Mouse (Mus musculus): ENCODE data around the gene Plch2. TPM values are rescaled to one million over a fixed set of nuclear protein-coding genes. Genes with fewer than 3 reads are reported as not detected.

The Plch2 gene
- total and polyA plus RNA-seq, 2 experiments from 2014 or later = 17.4 to 42.1 TPM

- Histone ChIP-seq H3K9ac (peak overlapping the region; percentile 68), H3K36me3 (ENCODE audit: insufficient read depth) (no peaks in the 10 kb centered on the region), H3K4me1 (ENCODE audit: insufficient read depth) (peaks cover 40% of the 10 kb centered on the region), H3K27me3 (ENCODE audit: insufficient read depth, low read length) (no peaks in the 10 kb centered on the region), H3K9me3 (ENCODE audit: low read length) (no peaks in the 10 kb centered on the region), H3K4me3 (ENCODE audit: low read depth, low read length) (peak overlapping the region; percentile 74), H3K4me2 (ENCODE audit: low read depth) (peak overlapping the region; percentile 96), H3K27ac (ENCODE audit: low read depth, low read length) (0 out of 2 replicates have a peak overlapping the region, but pooled peaks have one; percentile 70)
- TF ChIP-seq CTCF (IDR thresholded peaks at IDR 0.05; ENCODE audit: low read depth) = no peak
- WGBS = 4% methylated on average over 13 of the region's 13 CpGs
- ATAC-seq (no peak), DNase-seq (no peak)
These were observed 94.7 kb downstream of the Plch2 start for GRCm38 (mm10) chr4:154961911-154962310.

- H3K36me3 ChIP-seq (ENCODE audit: insufficient read depth) = no peaks in the 10 kb centered on the region
- 0% methylated on average over 33 of the region's 47 CpGs for WGBS
- H3K9ac ChIP-seq = peak overlapping the region; percentile 68
- peak overlapping the region; percentile 70 for H3K27ac ChIP-seq (ENCODE audit: low read depth, low read length)
- DNase-seq (no peak), ATAC-seq (no peak)
- peak overlapping the region; percentile 96 for H3K4me2 ChIP-seq (ENCODE audit: low read depth)
- no peaks in the 10 kb centered on the region for H3K27me3 ChIP-seq (ENCODE audit: insufficient read depth, low read length)
- H3K4me1 ChIP-seq (ENCODE audit: insufficient read depth) = peaks cover 40% of the 10 kb centered on the region
- H3K9me3 ChIP-seq (ENCODE audit: low read length) = no peaks in the 10 kb centered on the region
- TF ChIP-seq CTCF (IDR thresholded peaks at IDR 0.05; ENCODE audit: low read depth) = peak; percentile 33
- peak overlapping the region; percentile 74 for H3K4me3 ChIP-seq (ENCODE audit: low read depth, low read length)
These were observed 95.3 kb downstream of the Plch2 start for GRCm38 (mm10) chr4:154961226-154961738.

- H3K4me2 ChIP-seq (ENCODE audit: low read depth) = peak within 1 kb of the TSS; percentile 96
- 2% methylated on average over 64 of the region's 65 CpGs for WGBS
- peaks cover 40% of the 10 kb centered on the region for H3K4me1 ChIP-seq (ENCODE audit: insufficient read depth)
- H3K9ac ChIP-seq = peak within 1 kb of the TSS; percentile 68
- no peaks in the 10 kb centered on the region for H3K9me3 ChIP-seq (ENCODE audit: low read length)
- peak; percentile 84 for DNase-seq
- peak; percentile 41 for ATAC-seq
- H3K27me3 ChIP-seq (ENCODE audit: insufficient read depth, low read length) = no peaks in the 10 kb centered on the region
- peak within 1 kb of the TSS; percentile 74 for H3K4me3 ChIP-seq (ENCODE audit: low read depth, low read length)
- H3K27ac ChIP-seq (ENCODE audit: low read depth, low read length) = peak within 1 kb of the TSS; percentile 70
- H3K36me3 ChIP-seq (ENCODE audit: insufficient read depth) = no peaks in the 10 kb centered on the region
- no peak for TF ChIP-seq CTCF (IDR thresholded peaks at IDR 0.05; ENCODE audit: low read depth)
These were observed 95.8 kb downstream of the Plch2 start, which contains the start of gene Hes5 for GRCm38 (mm10) chr4:154960690-154961225. Hes5 (plus strand) TSS chr4:154960923.

- H3K27ac ChIP-seq (ENCODE audit: low read depth, low read length) = 0 out of 2 replicates have a peak overlapping the region, but pooled peaks have one; percentile 70
- H3K9ac ChIP-seq = peak overlapping the region; percentile 68
- peak; percentile 42 for DNase-seq
- H3K4me1 ChIP-seq (ENCODE audit: insufficient read depth) = peaks cover 36% of the 10 kb centered on the region
- peak overlapping the region; percentile 74 for H3K4me3 ChIP-seq (ENCODE audit: low read depth, low read length)
- no peak for TF ChIP-seq CTCF (IDR thresholded peaks at IDR 0.05; ENCODE audit: low read depth)
- H3K36me3 ChIP-seq (ENCODE audit: insufficient read depth) = no peaks in the 10 kb centered on the region
- H3K9me3 ChIP-seq (ENCODE audit: low read length) = no peaks in the 10 kb centered on the region
- WGBS = 11% methylated on average over 20 of the region's 20 CpGs
- no peaks in the 10 kb centered on the region for H3K27me3 ChIP-seq (ENCODE audit: insufficient read depth, low read length)
- peak overlapping the region; percentile 96 for H3K4me2 ChIP-seq (ENCODE audit: low read depth)
- no peak; the same call in 1 of the 2 replicates for ATAC-seq
These were observed 96.4 kb downstream of the Plch2 start for GRCm38 (mm10) chr4:154960021-154960689.

GRCm38 (mm10) chr4:154958621-154959020 is 98.0 kb downstream of the Plch2 start:
- no peak overlapping the region for H3K27ac ChIP-seq (ENCODE audit: low read depth, low read length)
- TF ChIP-seq CTCF (IDR thresholded peaks at IDR 0.05; ENCODE audit: low read depth) = no peak
- no peaks in the 10 kb centered on the region for H3K27me3 ChIP-seq (ENCODE audit: insufficient read depth, low read length)
- H3K36me3 ChIP-seq (ENCODE audit: insufficient read depth) = no peaks in the 10 kb centered on the region
- no peak overlapping the region for H3K4me3 ChIP-seq (ENCODE audit: low read depth, low read length)
- no peak for ATAC-seq
- 10% methylated on average over 8 of the region's 8 CpGs for WGBS
- peaks cover 32% of the 10 kb centered on the region for H3K4me1 ChIP-seq (ENCODE audit: insufficient read depth)
- DNase-seq = no peak
- no peaks in the 10 kb centered on the region for H3K9me3 ChIP-seq (ENCODE audit: low read length)
- no peak overlapping the region for H3K9ac ChIP-seq
- H3K4me2 ChIP-seq (ENCODE audit: low read depth) = peak overlapping the region; percentile 34

- Histone ChIP-seq H3K36me3 (ENCODE audit: insufficient read depth) (no peaks in the 10 kb centered on the region), H3K4me1 (ENCODE audit: insufficient read depth) (peaks cover 31% of the 10 kb centered on the region)
These were observed 98.4 kb downstream of the Plch2 start for GRCm38 (mm10) chr4:154958171-154958570.

More at GRCm38 (mm10) chr4:154958171-154958570, 98.4 kb downstream of the Plch2 start:
- ATAC-seq (peak; percentile 66), DNase-seq (peak; percentile 82)
- Histone ChIP-seq H3K27ac (ENCODE audit: low read depth, low read length) (no peak overlapping the region), H3K9me3 (ENCODE audit: low read length) (no peaks in the 10 kb centered on the region), H3K27me3 (ENCODE audit: insufficient read depth, low read length) (no peaks in the 10 kb centered on the region), H3K4me2 (ENCODE audit: low read depth) (peak overlapping the region; percentile 34), H3K4me3 (ENCODE audit: low read depth, low read length) (no peak overlapping the region), H3K9ac (peak overlapping the region; percentile 31; the same call in 1 of the 2 replicates)
- TF ChIP-seq CTCF (IDR thresholded peaks at IDR 0.05; ENCODE audit: low read depth) = no peak
- WGBS = 2% methylated on average over 15 of the region's 15 CpGs
